Mouse (Mus musculus) embryonic fibroblast, embryonic 13.5 days (primary cell): ENCODE measurements at regions not wholly inside any gene's neighbourhood (a gene's known extent, or its start where the extent isn't known, plus 50 kb on each side); places are given as distances from the start of the nearest gene placed in this dataset.

Experiments used
- H3K27ac ChIP-seq: 2 replicates; pipeline ENCODE4 v1.5.1; 2012; ENCODE audit warnings: low read length, control low read depth, inconsistent platforms; ENCODE audit not compliant: insufficient read depth
- H3K4me1 ChIP-seq: 2 replicates; pipeline ENCODE4 v1.6.1; 2011; ENCODE audit warnings: low read length; ENCODE audit not compliant: control insufficient read depth, insufficient read depth
- H3K4me3 ChIP-seq: 2 replicates; pipeline ENCODE4 v1.5.1; 2011; ENCODE audit warnings: mild to moderate bottlenecking, control low read depth, low read length; ENCODE audit not compliant: insufficient read depth
- CTCF ChIP-seq: IDR thresholded peaks from 2 replicates; pipeline ENCODE4 v1.5.1; 2011; ENCODE audit warnings: mild to moderate bottlenecking, control low read depth, low read length, moderate library complexity, borderline replicate concordance; ENCODE audit not compliant: insufficient read depth
- POLR2A ChIP-seq: IDR thresholded peaks from 2 replicates; pipeline ENCODE4 v1.6.1; 2011; ENCODE audit warnings: low read depth, mild to moderate bottlenecking, control low read depth, low read length, moderate library complexity

DNA sequence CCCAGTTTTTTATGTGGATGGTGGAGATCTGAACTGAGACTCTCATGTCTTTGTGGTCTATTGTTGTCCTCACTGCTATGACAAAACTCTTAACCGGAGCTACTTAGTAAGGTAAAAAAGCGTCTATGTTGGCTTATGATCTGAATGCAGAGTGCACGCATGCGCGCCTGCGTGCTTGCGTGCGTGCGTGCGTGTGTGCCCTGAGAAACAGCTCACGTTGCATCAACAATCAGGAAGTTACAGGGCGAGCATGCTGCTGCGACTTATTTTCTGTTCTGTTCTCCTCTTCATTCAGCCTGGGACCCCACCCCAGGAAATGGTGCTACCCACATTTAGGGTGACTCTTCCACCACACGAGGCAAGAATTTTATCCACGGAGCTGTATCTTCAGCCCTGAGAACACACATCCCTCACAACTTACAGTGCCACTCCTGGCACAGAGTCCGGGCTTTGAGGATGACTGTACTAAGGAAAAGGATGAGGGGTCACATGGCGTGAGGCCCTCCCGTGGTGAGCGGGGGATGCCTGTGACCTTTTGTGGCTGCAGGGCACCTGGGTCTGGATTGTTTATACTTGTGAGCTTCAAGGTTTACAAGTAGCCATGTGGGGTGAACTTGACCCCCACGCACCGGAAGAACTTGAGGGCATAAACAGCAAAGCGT, 213.4 kb downstream of the Gadd45g start:
- Histone ChIP-seq H3K27ac (no peak overlapping the region), H3K4me1 (0 out of 2 replicates have a peak, but pooled peaks cover 4% of the 10 kb centered on the region), H3K4me3 (no peak overlapping the region)
- TF ChIP-seq POLR2A (no peak), CTCF (no peak)

DNA sequence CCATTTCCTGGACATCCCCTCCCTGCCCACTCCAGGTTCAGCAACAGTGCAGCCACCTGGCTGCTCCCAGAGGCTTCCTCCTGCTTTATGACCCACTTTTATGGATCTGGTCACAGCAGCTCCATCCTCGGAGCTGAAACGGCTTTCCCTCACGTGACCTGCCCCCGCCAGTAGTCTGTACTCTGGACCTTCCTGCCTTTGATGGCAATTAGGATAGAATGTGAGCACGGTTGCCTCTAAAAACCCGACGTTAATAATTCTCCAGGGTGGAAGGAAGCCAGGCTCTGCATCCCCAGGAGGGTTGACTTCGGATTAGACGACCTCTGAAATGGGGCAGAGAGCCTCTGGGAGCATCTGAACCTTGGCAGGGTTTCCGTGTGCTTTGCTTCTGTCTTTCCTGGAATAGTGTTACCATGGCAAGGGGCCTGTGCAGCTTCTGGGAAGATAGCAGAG, 214.0 kb downstream of the Gadd45g start:
- no peak overlapping the region for H3K27ac ChIP-seq
- H3K4me3 ChIP-seq, result no peak overlapping the region
- H3K4me1 ChIP-seq, result 0 out of 2 replicates have a peak, but pooled peaks cover 8% of the 10 kb centered on the region
- TF ChIP-seq POLR2A (no peak), CTCF (no peak)

DNA sequence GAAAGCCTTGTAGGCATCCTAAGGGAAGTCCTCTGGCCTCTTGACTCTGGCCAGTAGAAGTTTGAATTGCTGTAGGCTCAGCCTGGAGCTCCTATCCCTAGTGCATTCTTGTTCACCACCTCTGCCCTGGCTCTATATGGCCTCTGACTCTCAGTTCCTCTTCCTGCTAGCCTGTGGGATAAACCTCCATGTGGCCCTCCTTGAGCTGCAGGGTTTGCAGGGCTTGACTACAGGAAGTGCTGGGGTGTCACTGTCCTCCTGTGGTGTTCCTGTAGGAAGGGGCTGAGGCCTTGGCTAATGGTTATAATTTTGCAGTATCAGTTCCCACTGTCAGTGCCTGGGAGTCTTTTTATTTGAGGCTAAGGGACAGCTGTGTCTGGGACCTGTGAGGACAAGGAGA, 215.0 kb downstream of the Gadd45g start:
- Histone ChIP-seq H3K4me3 (no peak overlapping the region), H3K27ac (no peak overlapping the region), H3K4me1 (0 out of 2 replicates have a peak, but pooled peaks cover 8% of the 10 kb centered on the region)
- no peak for TF ChIP-seq POLR2A

DNA sequence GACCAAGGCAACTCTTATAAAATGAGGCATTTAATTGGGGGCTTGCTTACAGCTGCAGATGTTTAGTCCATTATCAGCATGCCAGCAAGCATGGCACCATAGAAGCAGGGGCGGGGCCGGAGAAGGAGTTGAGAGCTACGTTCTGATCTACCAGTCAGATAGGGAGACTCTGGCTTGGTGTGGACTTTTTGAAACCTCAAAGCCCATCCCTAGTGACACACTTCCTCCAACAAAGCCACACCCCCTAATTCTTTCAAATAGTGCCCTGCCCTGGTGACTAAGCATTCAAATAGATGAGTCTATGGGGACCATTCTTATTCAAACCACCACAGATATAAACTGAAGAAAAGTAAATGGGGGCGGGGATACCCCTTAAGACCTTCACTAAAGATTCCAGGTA, 215.4 kb downstream of the Gadd45g start:
- TF ChIP-seq CTCF (no peak), POLR2A (no peak)
- Histone ChIP-seq H3K4me1 (0 out of 2 replicates have a peak, but pooled peaks cover 8% of the 10 kb centered on the region), H3K27ac (no peak overlapping the region), H3K4me3 (no peak overlapping the region)

DNA sequence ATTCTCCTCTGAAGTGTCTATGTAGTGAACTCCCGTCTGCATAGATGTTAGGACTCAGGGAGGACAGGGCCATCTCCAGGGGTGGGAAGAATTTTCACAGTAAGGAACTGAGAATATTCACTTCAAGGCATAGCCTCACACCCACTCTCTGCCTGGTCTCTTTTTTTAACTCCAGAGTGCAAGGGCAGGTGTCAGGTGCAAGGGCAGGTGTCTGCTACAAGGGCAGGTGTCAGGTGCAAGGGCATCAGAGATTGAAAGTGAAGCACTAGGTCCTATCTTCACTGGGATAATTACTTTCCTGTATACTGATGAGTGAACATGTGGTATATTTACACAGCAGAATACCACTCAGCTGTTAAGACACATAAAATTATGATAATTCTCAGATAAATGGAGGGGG, 216.1 kb downstream of the Gadd45g start:
- no peak for TF ChIP-seq CTCF
- no peak for TF ChIP-seq POLR2A
- Histone ChIP-seq H3K27ac (no peak overlapping the region), H3K4me3 (no peak overlapping the region), H3K4me1 (0 out of 2 replicates have a peak, but pooled peaks cover 8% of the 10 kb centered on the region)

DNA sequence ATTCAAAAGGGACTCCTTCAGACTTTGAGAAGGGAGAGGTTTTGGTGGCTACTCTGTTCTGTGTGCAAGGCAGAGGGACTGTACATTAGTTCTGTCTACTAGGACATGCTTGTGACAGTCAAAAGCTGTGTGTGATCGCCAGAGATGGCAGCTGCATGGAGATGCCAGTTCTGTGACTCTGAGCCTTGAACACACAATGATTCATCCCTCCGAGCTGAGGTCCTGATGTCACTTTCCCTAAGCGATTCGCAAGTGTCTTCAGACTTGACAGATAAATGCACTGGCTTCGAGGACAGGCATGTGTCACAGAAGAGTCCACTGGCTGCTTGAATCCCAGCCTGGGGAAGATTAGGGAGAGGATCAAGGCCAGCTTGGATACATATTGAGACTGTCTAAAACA, 218.8 kb downstream of the Gadd45g start:
- peaks cover 11% of the 10 kb centered on the region; the same call in 1 of the 2 replicates for H3K4me1 ChIP-seq
- no peak overlapping the region for H3K4me3 ChIP-seq
- no peak overlapping the region for H3K27ac ChIP-seq
- TF ChIP-seq CTCF (no peak), POLR2A (no peak)

DNA sequence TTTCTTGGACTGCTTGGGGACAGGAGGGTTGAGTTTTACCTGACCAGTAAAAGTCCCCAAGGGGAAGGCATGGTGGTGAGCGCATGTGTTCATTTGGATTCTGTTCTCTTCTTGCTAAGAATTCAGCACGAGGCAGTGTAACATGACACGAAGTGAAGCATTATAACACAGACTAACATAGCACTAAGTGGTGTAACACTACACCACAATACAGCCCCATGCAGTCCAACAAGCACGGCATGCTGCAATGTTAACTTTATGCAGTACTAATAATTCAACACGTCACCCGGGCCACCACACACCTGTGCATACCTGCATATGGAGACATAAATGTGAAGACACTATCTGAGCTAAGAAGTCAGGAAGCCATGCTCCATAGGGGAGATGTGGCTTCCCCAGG, 219.2 kb downstream of the Gadd45g start:
- Histone ChIP-seq H3K27ac (no peak overlapping the region), H3K4me1 (peaks cover 11% of the 10 kb centered on the region; the same call in 1 of the 2 replicates), H3K4me3 (no peak overlapping the region)
- no peak for TF ChIP-seq POLR2A
- no peak for TF ChIP-seq CTCF

DNA sequence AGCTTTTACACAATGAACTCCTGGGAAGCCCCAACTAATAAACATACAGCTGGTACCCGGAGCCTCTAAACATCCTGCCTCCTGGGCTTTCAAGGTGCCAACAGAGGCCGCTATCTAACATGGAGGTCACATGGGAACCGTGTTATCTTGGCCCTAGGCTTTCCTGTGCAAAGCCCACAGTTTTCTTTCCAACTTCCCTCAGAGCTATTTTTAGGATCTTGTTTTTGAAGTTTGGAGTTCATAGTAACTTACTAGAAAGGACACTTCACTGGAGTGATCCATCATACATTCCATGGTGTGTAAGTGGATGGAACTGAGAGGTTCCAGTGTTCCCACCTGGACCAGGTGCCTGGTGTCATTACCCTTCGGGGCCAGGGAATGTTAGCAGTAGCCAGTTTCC, 220.6 kb downstream of the Gadd45g start:
- H3K27ac ChIP-seq, result no peak overlapping the region

DNA sequence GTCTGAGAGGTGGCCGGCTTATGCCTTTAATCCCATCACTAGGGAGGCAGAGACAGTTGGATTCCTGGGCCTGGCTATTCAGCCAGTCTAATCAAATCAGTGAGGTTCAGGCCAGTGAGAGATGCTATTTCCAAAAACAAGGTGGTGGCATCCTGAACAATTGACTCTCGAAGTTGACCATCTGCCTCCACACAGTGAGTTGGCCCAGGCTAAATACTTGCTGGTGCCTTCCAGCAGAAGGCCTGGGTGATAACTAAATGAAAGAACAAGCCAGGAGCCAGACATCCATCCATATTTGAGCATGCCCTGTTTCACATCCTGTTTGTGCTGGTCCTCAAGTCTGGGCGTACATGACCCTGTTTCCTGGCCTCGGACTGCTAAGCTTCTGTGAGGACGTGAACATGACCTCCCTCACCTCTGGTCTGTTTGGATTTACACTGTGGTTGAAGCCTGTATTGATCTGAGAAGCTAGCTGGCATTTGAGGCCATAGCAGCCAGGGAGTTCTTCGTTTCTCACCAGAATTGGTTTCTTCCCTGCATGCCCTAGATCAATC, 222.5 kb downstream of the Gadd45g start:
- Histone ChIP-seq H3K4me1 (peaks cover 10% of the 10 kb centered on the region; the same call in 1 of the 2 replicates), H3K4me3 (no peak overlapping the region), H3K27ac (no peak overlapping the region)
- TF ChIP-seq POLR2A, result no peak
- no peak for TF ChIP-seq CTCF

More for the DNA sequence above, 220.6 kb downstream of the Gadd45g start:
- TF ChIP-seq CTCF, result no peak
- TF ChIP-seq POLR2A, result no peak
- H3K4me3 ChIP-seq, result no peak overlapping the region
- peaks cover 7% of the 10 kb centered on the region; the same call in 1 of the 2 replicates for H3K4me1 ChIP-seq

DNA sequence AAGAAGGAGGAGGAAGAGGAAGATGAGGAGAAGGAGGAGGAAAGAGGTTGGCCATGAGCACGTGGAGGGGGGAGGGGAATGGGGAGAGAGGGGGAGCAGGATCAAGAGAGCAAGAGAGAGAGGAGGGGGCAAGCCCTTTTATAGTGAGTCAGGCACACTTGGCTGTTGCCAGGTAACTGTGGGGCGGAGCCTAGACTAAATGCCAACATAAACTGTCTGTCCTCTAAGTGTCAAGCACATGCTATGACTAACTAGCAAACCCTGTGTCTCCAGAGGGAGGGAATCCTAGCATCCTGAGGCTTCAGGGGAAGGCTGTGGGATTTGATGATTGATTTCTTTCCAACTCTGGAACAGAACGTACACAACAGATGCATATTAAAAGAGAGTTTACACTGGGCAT, 223.2 kb downstream of the Gadd45g start:
- TF ChIP-seq POLR2A (no peak), CTCF (no peak)
- Histone ChIP-seq H3K4me3 (no peak overlapping the region), H3K27ac (no peak overlapping the region), H3K4me1 (peaks cover 10% of the 10 kb centered on the region; the same call in 1 of the 2 replicates)
